Mouse (Mus musculus): Measurements from ENCODE around the gene Rpl10a. TPM values are rescaled to one million over a fixed set of nuclear protein-coding genes. Genes with fewer than 3 reads are reported as not detected.

Rpl10a gene
- 100 to 1,000 TPM; 365 to 369 TPM for total RNA-seq (2021)
- long read RNA-seq, experiment 1, transcript Rpl10a-206 (5 exons, 1,022 nt), result minor isoform, 5 of 132 reads
- long read RNA-seq, experiment 1, transcript Rpl10a-201 (6 exons, 830 nt), result major isoform, 99 of 132 reads
- long read RNA-seq, experiment 1, transcript Rpl10a-207 (5 exons, 901 nt), result minor isoform, 11 of 132 reads
- long read RNA-seq, experiment 1, transcript Rpl10a-204 (2 exons, 1,618 nt), result minor isoform, 6 of 132 reads
- long read RNA-seq, experiment 1, partial matches to known transcripts, result 7 of 132 reads
- long read RNA-seq, experiment 1, other reads (novel, unspliced or antisense), result 2 of 132 reads
- long read RNA-seq, experiment 2, transcript Rpl10a-201 (6 exons, 830 nt), result major isoform, 83 of 120 reads
- long read RNA-seq, experiment 2, transcript Rpl10a-208 (4 exons, 1,202 nt), result minor isoform, 5 of 120 reads
- long read RNA-seq, experiment 2, transcript Rpl10a-203 (6 exons, 949 nt), result minor isoform, 7 of 120 reads
- long read RNA-seq, experiment 2, transcript Rpl10a-206 (5 exons, 1,022 nt), result minor isoform, 8 of 120 reads
- long read RNA-seq, experiment 2, partial matches to known transcripts, result 6 of 120 reads
- long read RNA-seq, experiment 2, other reads (novel, unspliced or antisense), result 4 of 120 reads

DNA sequence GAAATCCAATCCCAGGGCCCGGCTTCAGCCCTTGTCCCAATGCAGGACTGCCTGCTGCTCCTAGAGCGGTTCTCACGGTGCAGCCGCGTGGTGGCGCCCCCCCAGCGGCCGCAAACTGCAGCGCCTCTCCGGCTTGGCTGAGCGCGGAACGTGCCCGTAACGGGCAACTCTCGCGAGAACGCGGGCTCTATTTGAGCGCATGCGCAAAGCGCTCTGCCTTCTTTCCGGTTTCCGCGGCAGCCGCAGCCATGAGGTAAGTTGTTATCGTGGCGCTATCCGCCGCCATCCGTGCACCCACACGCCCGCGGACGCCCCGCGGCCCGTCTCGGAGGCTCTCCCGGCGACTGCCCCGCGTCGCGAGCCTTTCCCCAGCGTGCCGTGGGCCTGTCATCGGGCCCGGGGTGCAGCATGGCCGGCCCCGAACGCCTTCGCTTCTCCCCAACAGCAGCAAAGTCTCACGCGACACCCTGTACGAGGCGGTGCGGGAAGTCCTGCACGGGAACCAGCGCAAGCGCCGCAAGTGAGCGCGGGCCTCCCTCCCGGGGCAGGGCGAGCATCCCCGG lies at the start of gene Rpl10a:
Rpl10a (plus strand) TSS at position 106 of the 563 bp plus-strand sequence.
- peak; percentile 97 to 99 for DNase-seq (ENCODE audit: low spot score in 2 of 2)
- intact Hi-C loops (cut with DNase I), result loop anchor here (10.0 kb wide), 1 partner anchor 196 kb away; no protein-coding TSS in a partner anchor

DNA sequence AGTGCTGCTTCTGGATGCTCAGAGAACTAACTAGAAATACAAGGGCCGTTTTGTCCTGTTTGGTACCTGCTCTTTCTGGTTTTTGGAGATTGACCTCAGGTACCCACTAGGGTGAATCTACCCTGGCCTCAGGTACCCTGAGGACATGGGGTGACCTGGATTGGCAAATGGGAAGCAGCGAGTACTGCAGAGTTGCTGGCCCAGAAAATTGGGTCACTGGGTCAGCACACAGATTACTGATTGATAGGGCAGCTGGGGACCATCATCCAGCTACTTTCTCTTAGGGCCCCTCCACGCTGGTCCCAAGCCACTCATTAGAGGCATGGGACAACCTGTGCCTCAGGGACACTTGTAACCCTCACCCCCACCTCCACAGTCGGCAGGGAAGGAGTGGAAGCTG lies 49.0 kb upstream of the Rpl10a start:
- no peak for DNase-seq (ENCODE audit: low spot score in 2 of 2)
- intact Hi-C loops (cut with DNase I), result no loop called here

- no peak for DNase-seq (ENCODE audit: low spot score in 2 of 2)
- intact Hi-C loops (cut with DNase I), result no loop called here
These were observed 48.4 kb upstream of the Rpl10a start for GRCm38 (mm10) chr17:28279780-28280422.

DNA sequence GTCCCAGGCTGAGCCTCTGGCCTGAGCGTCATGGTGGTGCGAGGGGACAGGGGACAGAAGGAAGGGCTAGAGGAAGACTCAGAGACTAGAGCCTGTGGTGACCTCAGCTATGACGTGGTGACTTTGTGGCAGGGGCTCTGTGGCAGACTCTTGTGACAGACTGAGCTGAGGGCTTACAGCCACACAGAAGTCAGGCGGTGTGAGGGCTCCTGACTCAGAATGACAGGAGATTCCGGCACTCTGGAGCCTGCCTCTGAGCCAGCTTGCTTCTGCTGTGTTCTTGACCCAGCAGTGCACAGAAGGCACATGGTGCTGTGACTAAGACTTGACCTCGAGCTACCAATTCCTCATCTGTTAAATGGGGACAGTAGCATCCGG lies 47.9 kb upstream of the Rpl10a start:
- DNase-seq (ENCODE audit: low spot score in 2 of 2), result no peak
- intact Hi-C loops (cut with DNase I), result no loop called here

- intact Hi-C loops (cut with DNase I), result no loop called here
- DNase-seq (ENCODE audit: low spot score in 2 of 2), result no peak
These were observed 47.4 kb upstream of the Rpl10a start for GRCm38 (mm10) chr17:28280831-28281377.

DNA sequence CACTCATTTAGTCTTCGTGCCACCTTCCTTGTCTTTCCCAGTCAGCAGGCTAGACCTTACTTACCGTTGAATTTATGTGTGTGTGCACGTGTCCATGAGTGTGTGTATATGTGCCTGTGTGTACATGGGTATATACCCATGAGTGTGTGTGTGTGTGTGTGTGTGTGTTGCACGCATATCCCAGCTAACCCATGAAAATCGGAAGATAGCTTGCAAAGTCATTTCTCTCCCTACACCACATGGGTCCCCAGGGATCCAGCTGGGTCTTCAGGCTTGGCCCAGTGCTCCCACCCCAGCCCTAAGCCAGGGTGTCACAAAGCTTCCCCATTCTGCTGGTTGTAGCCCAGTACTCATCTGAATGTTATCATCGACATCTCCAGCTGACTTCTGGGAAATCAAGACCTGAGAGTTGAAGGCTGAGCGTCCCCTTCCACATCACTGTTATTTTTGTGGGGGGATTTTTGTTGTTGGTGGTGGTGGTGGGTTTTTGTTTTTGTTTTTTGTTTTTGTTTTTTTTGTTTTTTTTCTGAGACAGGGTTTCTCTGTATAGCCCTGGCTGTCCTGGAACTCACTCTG lies 46.3 kb upstream of the Rpl10a start:
- DNase-seq (ENCODE audit: low spot score in 2 of 2), result no peak
- intact Hi-C loops (cut with DNase I), result no loop called here

DNA sequence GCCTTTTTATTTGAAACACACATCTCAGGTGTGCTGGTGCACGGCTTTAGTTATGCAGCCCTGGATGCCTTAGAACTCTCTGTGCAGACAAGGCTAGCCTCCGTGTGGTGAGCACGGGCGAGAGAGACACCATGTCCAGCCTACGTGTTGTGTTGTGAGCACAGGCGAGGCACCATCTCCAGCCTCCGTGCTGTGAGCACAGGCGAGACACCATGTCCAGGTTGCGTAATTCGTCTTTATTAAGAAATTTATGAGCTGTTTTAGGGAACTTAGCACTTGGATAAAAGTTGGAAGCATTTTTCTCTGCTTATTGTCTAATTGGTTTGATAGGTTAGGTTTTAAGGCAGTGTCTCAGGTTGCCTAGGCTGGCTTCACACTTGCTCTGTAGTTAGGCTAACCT lies 45.1 kb upstream of the Rpl10a start:
- intact Hi-C loops (cut with DNase I), result no loop called here
- no peak for DNase-seq (ENCODE audit: low spot score in 2 of 2)

- intact Hi-C loops (cut with DNase I), result no loop called here
- no peak for DNase-seq (ENCODE audit: low spot score in 2 of 2)
These were observed 42.1 kb upstream of the Rpl10a start for GRCm38 (mm10) chr17:28286133-28286532.

DNA sequence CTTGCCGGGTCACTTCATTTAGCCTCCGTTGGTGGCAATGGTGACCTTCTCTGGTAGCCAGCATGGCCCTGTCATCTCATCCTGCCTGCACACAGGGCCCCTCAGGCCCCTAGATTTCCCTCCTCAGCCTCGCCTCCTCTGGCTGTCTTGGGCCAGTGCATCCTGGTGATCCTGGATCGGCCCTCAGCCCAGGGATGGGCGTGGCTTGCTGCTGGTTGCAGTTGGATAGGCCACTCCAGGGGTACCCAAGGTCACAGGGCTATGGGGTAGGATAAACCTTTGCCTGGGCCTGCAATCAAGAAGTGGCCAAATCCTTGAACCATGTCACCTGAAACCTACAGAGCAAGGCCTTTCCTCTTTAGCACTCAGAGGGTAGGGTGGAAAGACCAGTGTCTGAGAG lies 41.3 kb upstream of the Rpl10a start:
- intact Hi-C loops (cut with DNase I), result no loop called here

GRCm38 (mm10) chr17:28287578-28287977 lies 40.7 kb upstream of the Rpl10a start:
- no peak for DNase-seq (ENCODE audit: low spot score in 2 of 2)
- intact Hi-C loops (cut with DNase I), result no loop called here

More for the DNA sequence above, 41.3 kb upstream of the Rpl10a start:
- no peak for DNase-seq (ENCODE audit: low spot score in 2 of 2)

DNA sequence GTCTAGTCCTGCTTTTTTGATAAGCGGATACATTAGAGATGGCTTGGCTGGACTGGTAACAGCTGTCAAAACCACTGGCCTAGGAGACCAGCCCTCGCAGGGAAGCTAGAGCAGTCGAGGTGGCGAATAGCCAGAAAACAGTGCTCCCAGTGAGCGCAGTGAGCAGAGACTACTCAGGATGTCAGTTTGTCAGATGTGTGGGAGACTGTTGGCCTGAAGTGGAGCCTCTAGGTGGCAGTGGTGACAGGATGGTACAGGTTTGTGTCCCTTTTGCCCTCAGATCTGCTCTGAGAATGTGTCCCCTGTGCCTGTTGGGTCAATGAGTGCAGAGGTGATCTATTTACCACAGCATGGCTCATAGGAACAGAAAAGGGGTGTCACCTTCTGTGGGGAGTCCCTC lies 40.3 kb upstream of the Rpl10a start:
- DNase-seq (ENCODE audit: low spot score in 2 of 2), result no peak
- intact Hi-C loops (cut with DNase I), result no loop called here

- DNase-seq (ENCODE audit: low spot score in 2 of 2), result peak in 1 of 2 experiments; percentile 61
- intact Hi-C loops (cut with DNase I), result no loop called here
These were observed 38.0 kb upstream of the Rpl10a start for GRCm38 (mm10) chr17:28290262-28290661.

DNA sequence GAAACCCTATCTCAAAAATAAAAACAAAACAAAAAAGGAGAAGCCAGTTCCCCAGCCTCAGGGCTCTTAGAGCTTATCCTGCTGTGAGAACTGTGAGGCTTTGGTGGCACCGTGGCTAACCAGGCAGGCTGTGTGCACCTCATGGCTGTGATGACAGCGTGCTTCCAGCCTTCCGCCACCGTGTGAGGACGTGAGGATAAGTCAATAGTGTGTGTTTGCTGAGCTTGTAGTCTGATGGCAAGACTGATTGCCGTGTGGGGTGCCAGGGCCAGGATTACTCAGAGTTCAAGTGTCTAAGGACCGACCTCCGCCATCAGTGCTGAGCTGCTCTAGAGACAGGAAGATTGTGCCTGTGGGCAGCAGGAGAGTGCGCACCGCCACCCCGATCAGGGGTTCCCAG lies 37.6 kb upstream of the Rpl10a start:
- intact Hi-C loops (cut with DNase I), result no loop called here

DNA sequence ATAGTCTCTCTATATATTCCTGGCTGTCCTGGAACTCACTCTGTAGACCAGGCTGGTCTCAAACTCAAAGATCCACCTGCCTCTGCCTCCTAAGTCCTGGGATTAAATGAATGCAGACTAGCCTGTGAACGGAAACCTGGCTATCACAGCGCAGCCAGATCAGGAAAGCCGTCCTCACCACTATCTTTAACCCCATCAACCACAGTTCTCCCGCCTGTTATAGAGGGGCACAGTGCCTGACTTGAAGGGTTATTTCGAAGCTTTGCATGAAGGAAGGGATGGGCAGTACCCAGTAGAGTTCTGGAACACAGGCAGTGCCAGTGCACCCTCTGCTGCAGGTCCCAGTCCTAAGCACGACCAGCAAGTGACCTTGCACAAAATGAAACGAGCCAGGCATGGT lies 36.9 kb upstream of the Rpl10a start:
- intact Hi-C loops (cut with DNase I), result no loop called here
- no peak for DNase-seq (ENCODE audit: low spot score in 2 of 2)

More for the DNA sequence above, 37.6 kb upstream of the Rpl10a start:
- DNase-seq (ENCODE audit: low spot score in 2 of 2), result no peak

GRCm38 (mm10) chr17:28293716-28294115 lies 34.6 kb upstream of the Rpl10a start:
- DNase-seq (ENCODE audit: low spot score in 2 of 2), result no peak

DNA sequence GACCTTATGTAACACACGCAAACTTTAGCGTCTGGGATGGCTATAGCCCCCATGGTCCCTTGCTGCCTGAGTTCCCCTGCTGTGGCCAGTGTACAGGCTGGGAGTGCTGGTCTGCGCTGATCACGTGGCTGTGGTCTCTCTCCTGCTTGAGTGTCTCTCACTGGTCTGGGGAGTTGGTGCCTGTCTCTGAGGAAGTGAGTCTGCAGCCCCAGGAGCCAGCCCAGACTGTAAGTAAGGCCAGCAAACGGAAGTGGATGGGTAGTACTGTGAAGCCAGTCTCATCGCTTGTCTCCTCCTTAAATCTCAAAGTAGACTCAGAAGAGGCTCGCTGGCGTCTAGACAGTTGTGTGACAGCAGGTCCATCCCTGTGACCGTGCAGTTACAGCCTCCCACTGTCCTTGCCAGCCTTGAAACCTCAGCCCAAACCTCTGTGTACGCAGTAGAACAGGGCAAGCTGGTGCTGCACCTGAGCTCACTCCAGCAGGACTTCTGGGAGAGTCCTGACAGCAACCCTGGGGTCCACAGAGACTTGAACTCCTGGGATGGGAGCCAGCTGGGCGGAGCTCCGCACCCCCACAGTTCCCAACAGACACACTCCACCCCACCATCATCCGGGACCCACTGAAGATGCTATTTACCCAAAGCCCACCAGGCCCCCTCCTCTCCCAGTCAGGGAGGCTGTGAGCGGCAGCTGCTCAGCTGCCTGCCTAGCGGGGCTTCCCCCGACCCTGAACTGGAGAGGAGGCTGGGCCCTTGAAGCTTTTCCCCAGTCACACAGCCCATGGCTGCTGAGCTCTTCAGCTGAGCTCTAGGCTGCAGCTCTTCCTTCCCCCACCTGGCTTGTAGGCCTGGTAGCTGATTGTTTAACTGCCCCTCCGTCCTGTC lies 33.6 kb upstream of the Rpl10a start:
- intact Hi-C loops (cut with DNase I), result no loop called here
- DNase-seq (ENCODE audit: low spot score in 2 of 2), result peak; percentile 39 to 49

More at GRCm38 (mm10) chr17:28293716-28294115, 34.6 kb upstream of the Rpl10a start:
- intact Hi-C loops (cut with DNase I), result no loop called here

GRCm38 (mm10) chr17:28298888-28299287 lies 29.4 kb upstream of the Rpl10a start:
- intact Hi-C loops (cut with DNase I), result no loop called here
- DNase-seq (ENCODE audit: low spot score in 2 of 2), result no peak

GRCm38 (mm10) chr17:28299669-28300320 lies 28.5 kb upstream of the Rpl10a start:
- DNase-seq (ENCODE audit: low spot score in 2 of 2), result no peak
- intact Hi-C loops (cut with DNase I), result no loop called here

All from left cerebral cortex, postnatal 14 days (tissue).